Mouse (Mus musculus) thymus, adult 2 months (tissue): Measurements from ENCODE around the gene Zfp827. TPM values are rescaled to one million over a fixed set of nuclear protein-coding genes. Genes with fewer than 3 reads are reported as not detected.

Experiments used
- DNase-seq: peaks from one replicate; pipeline ENCODE4 v3.0.0; 2021
- H3K27ac ChIP-seq: fragments of 200-500 bp; 2 replicates; pipeline ENCODE4 v1.5.1; 2012; ENCODE audit warnings: low read length, control low read depth; ENCODE audit not compliant: control insufficient read depth, insufficient read depth
- H3K27me3 ChIP-seq: fragments of 200-500 bp; 2 replicates; pipeline ENCODE4 v1.6.1; 2012; ENCODE audit warnings: mild to moderate bottlenecking, low read length, moderate library complexity, mixed read lengths; ENCODE audit not compliant: control insufficient read depth, insufficient read depth
- H3K36me3 ChIP-seq: fragments of 200-500 bp; 2 replicates; pipeline ENCODE4 v1.6.1; 2012; ENCODE audit warnings: mild to moderate bottlenecking, low read length, moderate library complexity; ENCODE audit not compliant: control insufficient read depth, insufficient read depth
- H3K4me1 ChIP-seq: fragments of 200-500 bp; replicated peaks from 2 replicates; pipeline ENCODE4 v1.6.1; 2012; ENCODE audit warnings: low read length; ENCODE audit not compliant: control insufficient read depth, insufficient read depth
- H3K4me3 ChIP-seq: fragments of 200-500 bp; 2 replicates; pipeline ENCODE4 v1.5.1; 2012; ENCODE audit warnings: mild to moderate bottlenecking, low read length, control low read depth, moderate library complexity; ENCODE audit not compliant: control insufficient read depth, insufficient read depth
- CTCF ChIP-seq: fragments of 200-500 bp; IDR thresholded peaks from 2 replicates; pipeline ENCODE4 v1.5.1; 2012; ENCODE audit warnings: mild to moderate bottlenecking, control low read depth, low read length, moderate library complexity, borderline replicate concordance; ENCODE audit not compliant: control insufficient read depth, poor library complexity, insufficient read depth; ENCODE audit errors: extremely low read depth
- POLR2A ChIP-seq: fragments of 200-500 bp; IDR thresholded peaks from 2 replicates; pipeline ENCODE4 v1.6.1; 2012; ENCODE audit warnings: mild to moderate bottlenecking, low read length, control low read depth, moderate library complexity; ENCODE audit not compliant: control insufficient read depth, poor library complexity, insufficient read depth; ENCODE audit errors: extremely low read depth
- WGBS: fragments of 180-500 bp; shearing (Covaris S2); methylation state at CpG from one replicate; pipeline ENCODE4 v1.1.7; 2018; 5-methylcytosine and 5-hydroxymethylcytosine counted together
- polyA plus RNA-seq: library from polyadenylated mRNA; depleted of rRNA; stranded (reverse); fragments of >200 nt; gene quantifications from 2 replicates; pipeline ENCODE4 v1.2.3, GENCODE M21; 2012

Zfp827 gene
- polyA plus RNA-seq, 1 experiment = 9.6 TPM

DNA sequence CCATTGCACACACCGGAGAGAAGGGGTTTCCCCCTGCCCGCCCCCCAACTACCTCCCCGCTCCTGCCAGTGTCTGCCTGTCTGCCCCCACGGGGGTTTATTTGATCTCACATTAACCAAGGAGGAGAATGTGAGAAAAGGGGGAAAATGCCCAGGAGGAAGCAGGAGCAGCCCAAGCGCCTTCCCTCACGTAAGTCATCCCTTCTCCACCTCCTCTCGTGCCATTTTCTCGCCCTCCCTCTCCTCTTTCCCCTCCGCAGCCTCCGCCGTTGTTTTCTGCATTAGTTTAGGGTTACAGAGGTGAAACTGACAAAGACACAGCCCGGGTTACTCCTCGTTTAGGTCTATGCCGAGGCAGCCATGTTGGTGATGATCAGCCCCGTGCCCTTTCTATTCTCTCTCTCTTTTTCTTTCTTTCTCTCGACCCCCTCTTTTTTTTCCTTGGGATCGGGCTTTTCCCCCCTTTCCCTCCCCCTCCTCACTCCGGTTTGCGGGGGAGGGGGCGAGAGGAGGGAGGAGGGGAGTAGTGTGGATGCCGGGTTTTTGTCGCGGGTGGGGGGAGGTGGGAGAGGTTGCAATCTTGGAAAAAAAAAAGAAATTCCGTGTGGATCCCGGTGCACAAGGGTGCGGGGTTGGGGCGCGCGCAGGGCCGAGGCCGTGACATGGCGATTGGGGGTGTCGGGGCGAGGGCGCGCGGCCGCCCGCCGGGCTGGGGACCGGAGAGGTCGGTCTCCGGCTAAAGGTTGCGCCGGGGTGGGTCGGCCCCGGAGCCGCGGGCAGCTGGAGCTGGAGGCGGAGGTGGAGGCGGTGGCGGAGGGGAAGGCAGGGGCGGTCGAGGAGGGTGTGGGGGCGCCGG, 531 bp downstream of the Zfp827 start:
- TF ChIP-seq POLR2A (no peak), CTCF (no peak)
- Histone ChIP-seq H3K27me3 (peaks cover 8% of the 10 kb centered on the region), H3K4me1 (peaks cover 9% of the 10 kb centered on the region), H3K27ac (peak overlapping the region; percentile 67), H3K4me3 (peak overlapping the region; percentile 70), H3K36me3 (no peaks in the 10 kb centered on the region)
- WGBS = 1% methylated on average over 54 of the region's 56 CpGs
- peak; percentile 67 for DNase-seq

DNA sequence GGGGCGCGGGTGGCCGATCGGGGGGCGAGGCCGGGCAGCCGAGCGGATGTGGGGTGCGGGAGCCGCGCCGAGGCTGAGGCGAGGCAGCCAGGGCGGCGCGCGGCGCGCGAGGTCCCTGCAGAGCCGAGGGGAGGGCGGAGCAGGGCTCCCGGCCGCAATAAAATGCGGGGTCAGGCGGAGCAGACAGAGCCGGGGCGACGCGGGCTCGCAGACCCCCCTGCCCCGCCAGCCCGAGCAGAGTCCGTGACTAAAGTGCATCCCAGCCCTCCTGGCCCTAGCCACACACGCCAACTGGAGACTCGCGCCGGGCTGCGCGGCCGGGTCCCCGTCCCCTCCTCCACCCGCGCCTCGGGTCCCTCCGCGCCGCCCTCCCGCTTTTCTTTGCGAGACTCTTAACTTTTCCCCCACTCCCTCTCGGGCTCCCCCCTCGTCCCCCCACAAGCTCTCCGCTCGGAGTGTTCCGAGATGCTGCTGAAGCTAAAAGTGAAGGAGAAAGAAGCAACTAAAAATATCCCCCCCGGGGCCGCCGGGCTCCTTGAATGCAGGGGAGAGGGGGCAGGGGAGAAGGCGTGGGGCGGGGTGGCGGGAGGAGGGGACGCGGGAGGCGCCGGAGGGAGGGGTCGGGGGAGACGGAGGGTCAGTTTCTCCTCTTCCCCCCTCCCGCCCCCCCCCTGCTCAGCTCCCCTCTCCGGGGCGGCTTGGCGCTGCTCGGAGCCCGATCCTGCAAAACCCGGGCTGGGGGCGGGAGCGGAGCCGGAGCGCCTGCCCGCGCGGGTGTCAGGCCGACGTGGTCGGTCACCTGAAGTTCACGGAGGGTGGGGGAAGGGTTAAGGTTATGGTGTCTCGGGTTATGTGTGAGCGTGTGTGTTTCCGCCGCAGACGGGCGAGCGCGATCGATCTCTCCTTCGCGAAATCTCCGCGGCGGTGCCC, 1.4 kb downstream of the Zfp827 start:
- Histone ChIP-seq H3K27me3 (peaks cover 8% of the 10 kb centered on the region), H3K4me3 (peak overlapping the region; percentile 70), H3K36me3 (no peaks in the 10 kb centered on the region), H3K4me1 (peaks cover 9% of the 10 kb centered on the region), H3K27ac (no peak overlapping the region)
- peak; percentile 54 for DNase-seq
- under 1% methylated on average over 86 of the region's 99 CpGs for WGBS
- TF ChIP-seq POLR2A = no peak
- TF ChIP-seq CTCF = no peak

- Histone ChIP-seq H3K27me3 (peaks cover 8% of the 10 kb centered on the region), H3K36me3 (no peaks in the 10 kb centered on the region), H3K4me1 (peaks cover 9% of the 10 kb centered on the region), H3K27ac (no peak overlapping the region), H3K4me3 (peak overlapping the region; percentile 70)
- peak; percentile 26 for DNase-seq
- TF ChIP-seq POLR2A (no peak), CTCF (no peak)
- 4% methylated on average over 62 of the region's 62 CpGs for WGBS
Observed at GRCm38 (mm10) chr8:79030326-79031265, 2.4 kb downstream of the Zfp827 start.

DNA sequence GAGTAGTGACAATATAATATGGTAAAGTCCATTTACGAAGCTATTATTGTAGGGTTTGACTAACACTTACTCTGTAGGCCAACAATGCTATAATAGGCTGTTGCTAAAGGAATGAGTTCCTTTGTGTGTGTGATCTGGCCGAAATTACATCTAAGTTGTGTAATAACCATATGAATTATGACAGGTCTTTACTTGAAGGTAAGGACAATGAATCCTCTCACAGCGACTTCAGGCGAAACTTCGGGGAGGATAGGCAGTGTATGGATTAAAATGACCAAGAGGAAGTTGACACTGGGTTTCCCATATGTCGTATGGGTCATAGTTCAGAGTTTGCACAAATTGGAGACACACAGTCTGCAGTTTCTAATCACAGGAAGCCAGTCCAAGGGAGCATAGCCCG, 9.3 kb downstream of the Zfp827 start:
- Histone ChIP-seq H3K36me3 (no peaks in the 10 kb centered on the region), H3K4me1 (no peaks in the 10 kb centered on the region), H3K4me3 (no peak overlapping the region), H3K27ac (no peak overlapping the region), H3K27me3 (no peaks in the 10 kb centered on the region)
- WGBS = 92% methylated on average over 7 of the region's 7 CpGs
- TF ChIP-seq POLR2A = no peak
- TF ChIP-seq CTCF = no peak
- DNase-seq = no peak

GRCm38 (mm10) chr8:79037991-79038390, 9.8 kb downstream of the Zfp827 start:
- H3K27me3 ChIP-seq = no peaks in the 10 kb centered on the region
- 94% methylated on average over 7 of the region's 7 CpGs for WGBS
- H3K4me3 ChIP-seq = no peak overlapping the region
- H3K4me1 ChIP-seq = no peaks in the 10 kb centered on the region
- DNase-seq = no peak
- TF ChIP-seq POLR2A = no peak
- no peak for TF ChIP-seq CTCF
- H3K36me3 ChIP-seq = no peaks in the 10 kb centered on the region
- H3K27ac ChIP-seq = no peak overlapping the region
